ENCODE assay signal across 8 mouse cellular contexts in the genomic region with DNA sequence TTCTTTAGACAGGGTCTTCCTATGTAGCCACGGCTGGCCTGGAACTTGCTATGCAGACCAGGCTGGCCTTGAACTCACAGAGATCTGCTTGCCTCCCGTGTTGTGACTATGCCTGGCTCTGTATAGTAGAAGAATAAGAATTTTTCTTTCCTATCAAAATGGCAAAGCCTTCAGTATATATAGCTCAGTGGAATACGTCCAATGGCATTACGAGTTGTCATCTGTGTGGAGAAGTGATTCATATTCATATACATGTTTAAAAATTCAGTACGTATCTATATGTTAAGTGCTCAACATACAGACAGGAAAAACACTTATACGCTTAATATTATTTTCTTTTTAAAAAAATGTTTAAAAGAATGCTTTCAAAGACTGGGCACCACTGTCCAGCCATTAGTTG. TPM values are rescaled to one million over a fixed set of nuclear protein-coding genes. Genes with fewer than 3 reads are reported as not detected.
DNase-seq lines count a peak whose midpoint lies in the region; ATAC-seq lines count a peak whose summit lies in the region.

No protein-coding gene starts in this region.

- peaks cover 17% of the 10 kb centered on the region for H3K4me1 ChIP-seq in kidney, embryonic 16.5 days (ENCODE audit: insufficient read depth, low read length)
- peaks cover 21% of the 10 kb centered on the region for H3K4me1 ChIP-seq in hindbrain, embryonic 10.5 days (replicated peaks)
- H3K4me1 ChIP-seq in midbrain, embryonic 12.5 days = peaks cover 20% of the 10 kb centered on the region

- peak overlapping the region; percentile 99 for H3K27ac ChIP-seq in kidney, embryonic 16.5 days (ENCODE audit: low read length)
- H3K27ac ChIP-seq in hindbrain, embryonic 10.5 days = peak overlapping the region; percentile 98
- H3K27ac ChIP-seq in midbrain, embryonic 12.5 days (replicated peaks) = peak overlapping the region; percentile 98

- peak overlapping the region; percentile 85 for H3K4me3 ChIP-seq in kidney, embryonic 16.5 days (ENCODE audit: low read length)
- H3K4me3 ChIP-seq in hindbrain, embryonic 10.5 days = peak overlapping the region; percentile 88
- H3K4me3 ChIP-seq in midbrain, embryonic 12.5 days = peak overlapping the region; percentile 91

- WGBS in kidney, embryonic 16.5 days = 75% methylated on average over 6 of the region's 6 CpGs
- 79% methylated on average over 6 of the region's 6 CpGs for WGBS in hindbrain, embryonic 10.5 days
- 82% methylated on average over 6 of the region's 6 CpGs for WGBS in midbrain, embryonic 12.5 days

- DNase-seq in kidney, adult 9 months = no peak
- DNase-seq in NIH3T3 (ENCODE audit: low read depth) = peak; percentile 28
- DNase-seq in hindbrain, embryonic 10.5 days (ENCODE audit: low spot score) = no peak
- no peak for DNase-seq in left cerebral cortex, adult 8-10 months (ENCODE audit: low spot score in 2 of 2)
- no peak for DNase-seq in left cerebral cortex, adult 18-20 months (ENCODE audit: low spot score in 2 of 2)
- DNase-seq in spleen, adult 12 weeks (ENCODE audit: low spot score) = no peak

- H3K4me2 ChIP-seq in kidney, embryonic 16.5 days (replicated peaks; ENCODE audit: low read depth, low read length) = peak overlapping the region; percentile 53
- peak overlapping the region; percentile 52 for H3K4me2 ChIP-seq in midbrain, embryonic 12.5 days (replicated peaks)

- H3K9me3 ChIP-seq in kidney, embryonic 16.5 days (ENCODE audit: low read length) = no peaks in the 10 kb centered on the region
- no peaks in the 10 kb centered on the region for H3K9me3 ChIP-seq in hindbrain, embryonic 10.5 days
- H3K9me3 ChIP-seq in midbrain, embryonic 12.5 days = no peaks in the 10 kb centered on the region

- H3K9ac ChIP-seq in kidney, embryonic 16.5 days (replicated peaks; ENCODE audit: low read length) = peak overlapping the region; percentile 98
- peak overlapping the region; percentile 94 for H3K9ac ChIP-seq in midbrain, embryonic 12.5 days (replicated peaks)

- H3K27me3 ChIP-seq in kidney, embryonic 16.5 days (ENCODE audit: insufficient read depth, low read length) = no peaks in the 10 kb centered on the region
- H3K27me3 ChIP-seq in hindbrain, embryonic 10.5 days (ENCODE audit: insufficient read depth, poor library complexity, severe bottlenecking) = no peaks in the 10 kb centered on the region
- H3K27me3 ChIP-seq in midbrain, embryonic 12.5 days = no peaks in the 10 kb centered on the region

- peaks cover 24% of the 10 kb centered on the region for H3K36me3 ChIP-seq in kidney, embryonic 16.5 days (ENCODE audit: insufficient read depth, low read length)
- peaks cover 27% of the 10 kb centered on the region for H3K36me3 ChIP-seq in hindbrain, embryonic 10.5 days
- H3K36me3 ChIP-seq in midbrain, embryonic 12.5 days = peaks cover 26% of the 10 kb centered on the region

- no peak for ATAC-seq in kidney, embryonic 16.5 days (ENCODE audit: low FRiP score, low TSS enrichment)
- no peak for ATAC-seq in midbrain, embryonic 12.5 days (ENCODE audit: low FRiP score, low read depth)

RNA-seq across cellular contexts. Expression of gene Psph, which starts 1.1 kb away (rescaled TPM):
- 60.9 and 61.0 TPM in 2 replicates for polyA plus RNA-seq in kidney, embryonic 16.5 days (2015; fragmentation: Nextera tagmentation; extraction: Ambion mirVana)
- polyA plus RNA-seq in hindbrain, embryonic 10.5 days (2016; fragmentation: Nextera tagmentation; extraction: Ambion mirVana) = 40.2 and 40.5 TPM in 2 replicates
- polyA plus RNA-seq in midbrain, embryonic 12.5 days (2016; fragmentation: Nextera tagmentation; extraction: Ambion mirVana) = 33.8 and 39.3 TPM in 2 replicates
- total RNA-seq in left cerebral cortex, adult 8-10 months (2022) = 10 to 100 TPM; 18.8 to 21.3 (median 19.6) TPM
- total RNA-seq in left cerebral cortex, adult 18-20 months (2021) = 10 to 100 TPM; 21.5 to 21.6 TPM
